Mouse (Mus musculus): ENCODE data around the gene Htra2. TPM values are rescaled to one million over a fixed set of nuclear protein-coding genes. Genes with fewer than 3 reads are reported as not detected.

The Htra2 gene
- polyA plus RNA-seq (2016; fragmentation: Nextera tagmentation; extraction: Ambion mirVana): 63.2 and 63.9 TPM in 2 replicates

DNA sequence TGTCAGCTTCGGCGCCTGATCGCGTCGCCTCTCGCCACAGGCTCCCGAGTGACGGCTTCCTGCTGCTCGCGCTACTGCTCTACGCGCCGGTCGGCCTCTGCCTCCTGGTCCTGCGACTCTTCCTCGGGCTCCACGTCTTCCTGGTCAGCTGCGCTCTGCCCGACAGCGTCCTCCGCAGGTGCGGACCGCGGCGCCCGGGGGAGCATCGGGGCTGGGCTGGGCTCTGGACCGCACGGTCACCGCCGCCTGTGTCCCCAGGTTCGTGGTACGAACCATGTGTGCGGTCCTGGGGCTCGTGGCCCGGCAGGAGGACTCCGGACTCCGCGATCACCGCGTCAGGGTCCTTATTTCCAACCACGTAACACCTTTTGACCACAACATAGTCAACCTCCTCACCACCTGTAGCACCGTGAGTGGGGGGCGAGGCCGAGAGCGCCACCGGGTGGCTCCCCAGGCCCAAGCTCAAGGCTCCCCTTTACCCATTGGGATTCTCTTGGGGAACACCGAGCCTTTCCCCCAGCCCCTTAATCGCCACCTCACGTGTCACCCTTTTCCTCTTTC lies at the start of gene Htra2:
Htra2 (minus strand) TSS at position 403 of the 561 bp plus-strand sequence.
- Histone ChIP-seq H3K4me3 (peak within 1 kb of the TSS; percentile 65), H3K36me3 (peaks cover 34% of the 10 kb centered on the region), H3K4me1 (peaks cover 26% of the 10 kb centered on the region), H3K9me3 (no peaks in the 10 kb centered on the region), H3K4me2 (replicated peaks) (peak within 1 kb of the TSS; percentile 92), H3K27ac (replicated peaks) (peak within 1 kb of the TSS; percentile 83), H3K27me3 (peaks cover 5% of the 10 kb centered on the region; the same call in 1 of the 2 replicates), H3K9ac (replicated peaks) (peak within 1 kb of the TSS; percentile 77)
- under 1% methylated on average over 45 of the region's 50 CpGs for WGBS
- ATAC-seq (ENCODE audit: low FRiP score, low read depth): no peak; the same call in 1 of the 2 replicates

DNA sequence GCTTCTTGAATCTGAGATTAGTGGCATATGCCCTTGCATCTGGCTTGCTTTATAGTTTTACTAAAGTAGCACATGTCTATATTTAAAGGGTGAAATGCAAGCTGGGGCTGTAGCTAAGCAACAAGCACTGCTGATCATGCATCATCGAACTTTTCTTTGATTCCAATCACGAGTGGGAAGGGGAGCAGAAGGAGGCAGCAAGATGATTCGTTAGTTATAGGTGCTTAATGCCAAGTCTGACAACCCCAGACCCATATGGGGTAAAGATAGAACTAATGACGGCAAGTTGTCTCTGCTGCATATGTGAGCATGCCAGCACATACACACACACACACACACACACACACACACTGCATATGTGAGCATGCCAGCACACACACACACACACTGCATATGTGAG lies 49.1 kb upstream of the Htra2 start:
- Histone ChIP-seq H3K36me3 (0 out of 2 replicates have a peak, but pooled peaks cover 6% of the 10 kb centered on the region), H3K27ac (replicated peaks) (no peak overlapping the region), H3K4me3 (no peak overlapping the region), H3K4me1 (peaks cover 28% of the 10 kb centered on the region), H3K9ac (replicated peaks) (no peak overlapping the region), H3K4me2 (replicated peaks) (no peak overlapping the region), H3K27me3 (peaks cover 22% of the 10 kb centered on the region), H3K9me3 (no peaks in the 10 kb centered on the region)
- 72% methylated on average over 4 of the region's 4 CpGs for WGBS
- no peak for ATAC-seq (ENCODE audit: low FRiP score, low read depth)

DNA sequence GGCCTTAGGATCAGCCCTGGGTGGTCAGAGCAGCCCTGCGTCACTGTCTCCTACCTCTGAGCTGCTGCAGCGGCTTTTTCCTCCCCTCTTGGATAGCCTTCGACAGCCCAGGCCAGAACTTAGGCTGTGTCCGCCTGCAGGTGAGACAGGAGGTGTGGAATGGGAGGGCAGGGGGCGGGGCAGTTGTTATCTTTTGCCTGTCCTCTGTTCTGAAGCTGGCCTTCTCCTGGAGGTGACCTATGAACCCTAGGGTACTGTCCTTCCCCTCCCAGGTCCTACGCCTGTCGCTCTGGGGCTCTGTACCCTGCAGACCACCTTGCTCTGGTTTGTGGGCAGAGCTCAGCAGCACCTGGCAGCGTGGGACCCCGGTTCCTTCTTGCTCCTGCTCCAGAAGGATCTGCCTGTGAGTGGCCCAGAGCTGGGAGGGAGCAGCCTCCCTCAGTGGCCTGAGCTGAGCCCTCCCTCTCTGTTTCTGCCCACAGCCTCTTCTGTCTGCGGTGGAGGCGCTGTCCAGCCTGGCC lies 48.1 kb upstream of the Htra2 start:
- Histone ChIP-seq H3K36me3 (0 out of 2 replicates have a peak, but pooled peaks cover 6% of the 10 kb centered on the region), H3K27ac (replicated peaks) (no peak overlapping the region), H3K27me3 (peaks cover 22% of the 10 kb centered on the region), H3K4me2 (replicated peaks) (peak overlapping the region; percentile 100), H3K4me1 (peaks cover 23% of the 10 kb centered on the region), H3K4me3 (peak overlapping the region; percentile 75; the same call in 1 of the 2 replicates), H3K9ac (replicated peaks) (peak overlapping the region; percentile 81; the same call in 1 of the 2 replicates), H3K9me3 (no peaks in the 10 kb centered on the region)
- 45% methylated on average over 11 of the region's 11 CpGs for WGBS
- ATAC-seq (ENCODE audit: low FRiP score, low read depth): no peak

DNA sequence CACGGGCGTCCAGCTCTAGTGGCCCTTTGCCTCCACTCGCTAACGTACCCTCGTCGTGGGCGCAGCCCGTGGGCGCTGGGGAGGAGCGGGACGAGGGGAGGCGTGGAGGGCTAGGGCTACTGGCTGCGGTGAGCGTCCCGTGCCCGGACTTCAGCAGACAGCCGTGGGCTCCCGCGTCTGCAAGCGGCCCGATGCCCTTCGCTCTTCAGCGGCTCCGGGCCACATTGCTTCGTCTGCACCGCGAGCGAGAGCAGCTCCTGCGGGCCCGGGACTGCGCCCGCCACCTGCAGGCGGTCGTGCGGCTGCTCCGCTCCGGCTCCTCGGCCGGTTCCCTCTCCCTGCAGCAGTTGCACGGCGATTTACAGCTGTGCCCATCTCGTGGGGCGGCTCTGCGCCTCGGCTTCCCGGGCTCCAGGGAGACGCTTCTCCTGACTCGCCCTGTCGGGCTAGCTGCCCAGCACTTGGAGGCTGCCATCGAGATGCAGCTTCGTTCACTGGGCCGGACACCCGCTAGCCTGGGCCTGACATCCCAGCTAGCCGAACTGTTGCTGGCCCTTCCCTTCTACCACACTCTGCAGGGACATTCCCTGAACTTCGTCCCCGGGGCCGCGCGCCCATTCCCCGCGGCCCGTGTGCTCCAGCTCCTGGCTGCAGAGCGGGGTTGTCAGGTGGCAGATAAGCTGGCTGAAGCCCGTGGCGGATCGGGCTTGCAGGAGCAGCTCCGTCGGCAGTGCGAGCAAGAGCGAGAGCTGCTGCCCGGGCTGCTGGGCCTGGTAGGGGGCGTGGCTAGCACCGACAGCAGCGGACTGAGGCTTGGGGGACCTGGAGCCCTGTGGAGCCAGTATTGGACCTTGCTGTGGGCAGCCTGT lies 46.8 kb upstream of the Htra2 start:
- ATAC-seq (ENCODE audit: low FRiP score, low read depth): peak; percentile 82
- peak overlapping the region; percentile 75 for H3K4me3 ChIP-seq

DNA sequence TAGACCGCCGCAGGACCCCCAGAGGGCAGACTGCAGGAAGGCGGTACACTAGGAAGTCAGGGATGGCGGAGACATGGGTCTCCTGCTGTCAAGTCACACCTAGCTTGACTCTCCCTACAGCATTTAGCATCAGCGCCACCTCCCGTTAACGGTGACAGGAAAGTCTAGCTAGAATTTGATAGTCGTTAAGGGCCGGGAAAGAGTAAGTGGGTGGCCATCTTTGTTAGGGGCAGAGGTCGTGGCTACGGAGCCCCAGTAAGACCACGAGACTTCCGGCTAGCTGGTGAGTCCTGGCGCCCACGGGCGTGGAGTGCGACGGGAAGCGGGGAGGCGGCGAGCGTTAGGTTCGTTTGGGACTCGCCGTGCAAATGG lies 46.2 kb upstream of the Htra2 start, which contains the start of the genes Ccdc142 and Gm42688:
Ccdc142 (plus strand) TSS at position 286 of the 372 bp plus-strand sequence.
Gm42688 (plus strand) TSS at position 302 of the 372 bp plus-strand sequence.
- no peaks in the 10 kb centered on the region for H3K9me3 ChIP-seq
- peak within 1 kb of the TSS; percentile 100 for H3K4me2 ChIP-seq (replicated peaks)
- peaks cover 24% of the 10 kb centered on the region for H3K27me3 ChIP-seq
- H3K4me3 ChIP-seq: peak within 1 kb of the TSS; percentile 75
- WGBS: 1% methylated on average over 25 of the region's 25 CpGs
- peaks cover 14% of the 10 kb centered on the region for H3K4me1 ChIP-seq
- peak within 1 kb of the TSS; percentile 81 for H3K9ac ChIP-seq (replicated peaks)
- H3K27ac ChIP-seq (replicated peaks): peak within 1 kb of the TSS; percentile 81
- no peaks in the 10 kb centered on the region for H3K36me3 ChIP-seq
- peak; percentile 84 for ATAC-seq (ENCODE audit: low FRiP score, low read depth)

More for the DNA sequence above, 46.8 kb upstream of the Htra2 start:
- 0 out of 2 replicates have a peak, but pooled peaks cover 1% of the 10 kb centered on the region for H3K36me3 ChIP-seq
- WGBS: under 1% methylated on average over 74 of the region's 74 CpGs
- peak overlapping the region; percentile 81 for H3K27ac ChIP-seq (replicated peaks)
- peaks cover 14% of the 10 kb centered on the region for H3K4me1 ChIP-seq
- H3K27me3 ChIP-seq: peaks cover 22% of the 10 kb centered on the region
- H3K9ac ChIP-seq (replicated peaks): peak overlapping the region; percentile 81
- H3K9me3 ChIP-seq: no peaks in the 10 kb centered on the region
- H3K4me2 ChIP-seq (replicated peaks): peak overlapping the region; percentile 100

DNA sequence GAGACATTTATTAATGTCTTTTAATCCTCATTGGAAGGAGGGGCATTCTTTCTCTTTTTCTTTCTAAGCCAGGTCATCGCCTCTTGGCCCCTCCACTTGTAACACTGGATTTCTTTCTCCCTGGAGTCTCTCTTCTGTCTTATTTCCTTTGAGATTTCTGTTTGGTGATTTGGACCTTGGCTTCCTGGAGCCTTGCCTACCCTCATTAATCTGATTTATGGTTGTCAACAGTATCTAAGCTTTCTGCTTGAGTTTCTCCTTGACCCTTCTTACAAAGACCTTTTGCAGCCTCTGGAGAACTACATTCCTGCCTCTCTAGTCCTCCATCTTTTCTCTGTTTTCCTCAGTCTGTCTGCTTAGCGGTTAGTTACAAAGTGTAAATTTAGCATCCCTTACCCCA lies 43.3 kb upstream of the Htra2 start:
- H3K36me3 ChIP-seq: no peaks in the 10 kb centered on the region
- peaks cover 37% of the 10 kb centered on the region for H3K27me3 ChIP-seq
- 63% methylated on average over 2 of the region's 2 CpGs for WGBS
- H3K9me3 ChIP-seq: no peaks in the 10 kb centered on the region
- peaks cover 13% of the 10 kb centered on the region for H3K4me1 ChIP-seq
- H3K4me2 ChIP-seq (replicated peaks): no peak overlapping the region
- no peak overlapping the region for H3K4me3 ChIP-seq
- no peak overlapping the region for H3K9ac ChIP-seq (replicated peaks)
- no peak for ATAC-seq (ENCODE audit: low FRiP score, low read depth)
- no peak overlapping the region for H3K27ac ChIP-seq (replicated peaks)

DNA sequence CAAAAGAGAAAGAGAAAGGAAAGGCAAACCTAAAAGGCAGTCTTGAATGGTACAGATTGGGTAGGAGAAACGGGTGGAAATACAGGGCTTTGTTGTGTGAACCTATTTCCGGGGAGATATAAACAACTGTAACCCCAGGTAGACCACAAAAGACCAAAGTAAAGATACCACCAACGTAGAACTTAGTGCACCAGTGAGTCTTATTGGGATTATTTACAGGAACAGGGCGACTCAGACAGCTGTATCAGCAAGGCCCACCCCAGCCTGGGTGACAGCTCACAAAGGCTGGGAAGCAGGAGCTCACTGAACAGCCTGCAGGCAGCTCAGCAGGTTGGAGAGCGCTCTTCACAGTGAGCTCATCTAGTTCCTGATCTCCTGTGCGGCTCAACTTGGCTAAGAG lies 40.9 kb upstream of the Htra2 start:
- ATAC-seq (ENCODE audit: low FRiP score, low read depth): no peak
- Histone ChIP-seq H3K27me3 (peaks cover 44% of the 10 kb centered on the region), H3K4me1 (no peaks in the 10 kb centered on the region), H3K9me3 (no peaks in the 10 kb centered on the region), H3K9ac (replicated peaks) (no peak overlapping the region), H3K27ac (replicated peaks) (no peak overlapping the region), H3K4me2 (replicated peaks) (no peak overlapping the region), H3K4me3 (no peak overlapping the region), H3K36me3 (no peaks in the 10 kb centered on the region)
- WGBS: 39% methylated on average over 6 of the region's 6 CpGs

DNA sequence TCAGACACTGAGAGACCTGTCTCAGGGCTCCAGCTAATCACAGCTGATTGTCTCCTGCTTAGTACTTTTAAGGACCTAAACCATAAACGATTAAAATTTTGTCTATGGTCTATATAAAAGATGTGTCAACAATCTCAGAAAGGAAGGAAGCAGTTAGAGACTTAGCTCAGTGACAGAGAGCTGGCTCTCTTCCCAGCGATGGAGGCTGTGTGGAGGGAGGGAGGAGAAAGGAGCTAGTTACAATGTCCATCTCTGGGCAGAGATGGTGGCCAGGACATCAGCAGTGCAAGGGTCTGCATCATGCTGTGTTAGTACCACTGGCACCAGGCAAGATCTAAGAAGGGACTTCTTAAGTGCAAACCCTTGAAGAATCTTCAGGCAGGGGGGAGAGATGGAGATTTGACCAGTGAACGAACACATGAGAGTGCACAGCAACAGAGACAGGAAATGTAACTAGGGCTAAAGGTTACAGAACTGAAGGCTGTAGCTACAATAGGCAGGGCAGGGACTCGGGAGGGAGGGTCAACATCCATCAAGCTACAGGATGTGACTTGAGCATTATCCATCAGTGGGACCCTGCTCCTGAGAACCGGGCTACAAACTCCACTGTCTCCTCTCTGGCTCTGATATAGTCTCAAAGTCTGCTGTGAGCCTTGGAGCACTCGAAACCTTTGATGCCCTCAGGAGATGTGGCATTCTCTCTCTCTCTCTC lies 37.5 kb upstream of the Htra2 start:
- Histone ChIP-seq H3K4me2 (replicated peaks) (no peak overlapping the region), H3K9me3 (no peaks in the 10 kb centered on the region), H3K27ac (replicated peaks) (no peak overlapping the region), H3K4me3 (no peak overlapping the region), H3K36me3 (no peaks in the 10 kb centered on the region), H3K27me3 (peaks cover 62% of the 10 kb centered on the region), H3K4me1 (no peaks in the 10 kb centered on the region), H3K9ac (replicated peaks) (no peak overlapping the region)
- no peak for ATAC-seq (ENCODE audit: low FRiP score, low read depth)
- WGBS: 49% methylated on average over 6 of the region's 6 CpGs

DNA sequence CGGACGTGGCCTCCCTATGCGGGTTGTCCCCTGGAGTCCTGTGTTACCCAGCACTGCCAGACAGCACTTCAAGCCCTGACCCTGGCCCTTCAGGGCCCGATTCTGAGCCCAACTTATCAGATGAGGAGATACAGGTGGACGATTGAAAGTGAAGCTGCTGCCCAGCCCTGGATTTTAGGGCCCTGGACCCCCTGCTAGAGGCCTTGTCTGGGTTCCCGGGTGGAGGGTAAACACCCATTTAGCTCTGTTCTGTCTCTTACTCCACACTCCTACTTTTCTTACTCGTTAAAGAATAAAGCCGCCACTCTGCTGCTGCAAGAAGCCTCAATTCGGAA lies 32.8 kb upstream of the Htra2 start:
- WGBS: 5% methylated on average over 9 of the region's 9 CpGs
- Histone ChIP-seq H3K27ac (replicated peaks) (no peak overlapping the region), H3K4me2 (replicated peaks) (0 out of 2 replicates have a peak overlapping the region, but pooled peaks have one; percentile 18), H3K4me1 (0 out of 2 replicates have a peak, but pooled peaks cover 9% of the 10 kb centered on the region), H3K27me3 (peaks cover 88% of the 10 kb centered on the region), H3K9ac (replicated peaks) (no peak overlapping the region), H3K4me3 (peak overlapping the region; percentile 17; the same call in 1 of the 2 replicates), H3K9me3 (no peaks in the 10 kb centered on the region), H3K36me3 (no peaks in the 10 kb centered on the region)
- no peak for ATAC-seq (ENCODE audit: low FRiP score, low read depth)

DNA sequence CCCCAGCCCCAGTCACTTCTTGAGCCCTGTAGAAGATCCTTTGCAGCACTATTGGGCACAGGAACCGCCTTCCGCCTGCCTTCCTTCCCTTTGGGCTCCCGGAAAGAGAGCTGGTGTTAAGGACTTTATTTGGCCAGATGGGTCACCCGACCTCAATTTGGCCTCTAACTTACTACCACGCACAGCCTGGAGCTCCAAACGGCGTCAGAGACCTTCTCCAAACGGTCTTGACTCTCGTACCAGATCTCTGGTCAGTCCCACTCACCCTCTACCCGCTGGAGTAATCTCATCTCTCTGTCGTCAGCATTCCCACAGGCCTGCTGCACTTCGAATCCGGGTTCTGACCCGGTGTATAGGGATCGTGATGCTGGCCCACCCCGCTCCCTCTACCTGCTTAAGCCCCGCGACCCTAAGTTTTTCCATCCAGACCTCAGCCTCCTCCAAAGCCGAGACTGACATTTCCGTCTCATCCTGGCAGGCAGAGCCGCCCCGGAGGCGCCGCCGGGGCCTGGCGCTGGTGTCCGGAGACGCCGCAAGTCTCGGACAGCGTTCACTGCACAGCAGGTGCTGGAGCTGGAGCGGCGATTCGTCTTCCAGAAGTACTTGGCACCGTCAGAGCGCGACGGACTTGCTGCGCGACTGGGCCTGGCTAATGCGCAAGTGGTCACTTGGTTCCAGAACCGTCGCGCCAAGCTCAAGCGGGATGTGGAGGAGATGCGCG lies 32.3 kb upstream of the Htra2 start:
- ATAC-seq (ENCODE audit: low FRiP score, low read depth): no peak
- under 1% methylated on average over 47 of the region's 47 CpGs for WGBS

More for the DNA sequence above, 32.3 kb upstream of the Htra2 start:
- H3K4me3 ChIP-seq: peak overlapping the region; percentile 17; the same call in 1 of the 2 replicates
- H3K4me2 ChIP-seq (replicated peaks): peak overlapping the region; percentile 18; the same call in 1 of the 2 replicates
- H3K27me3 ChIP-seq: peaks cover 88% of the 10 kb centered on the region
- H3K9me3 ChIP-seq: no peaks in the 10 kb centered on the region
- H3K36me3 ChIP-seq: no peaks in the 10 kb centered on the region
- no peak overlapping the region for H3K27ac ChIP-seq (replicated peaks)
- no peak overlapping the region for H3K9ac ChIP-seq (replicated peaks)
- H3K4me1 ChIP-seq: 0 out of 2 replicates have a peak, but pooled peaks cover 9% of the 10 kb centered on the region
